7 mouse cellular contexts compared by ENCODE assay signal in genomic region chr2:24296837-24297236, GRCm38 (mm10). TPM values are rescaled to one million over a fixed set of nuclear protein-coding genes. Genes with fewer than 3 reads are reported as not detected.
A peak's percentile ranks its signal among the peaks of the same experiment; 100 is the strongest.
DNase-seq lines count a peak whose midpoint lies in the region; ATAC-seq and TF ChIP-seq lines count a peak whose summit lies in the region.

No protein-coding gene starts in this region.

- TF ChIP-seq POLR2A in lung, adult 2 months (IDR thresholded peaks at IDR 0.05; ENCODE audit: borderline replicate concordance, extremely low read depth, low read depth, low read length), result no peak

- no peaks in the 10 kb centered on the region for H3K36me3 ChIP-seq in kidney, embryonic 16.5 days (ENCODE audit: insufficient read depth, low read length)
- H3K36me3 ChIP-seq in hindbrain, postnatal 0 days (ENCODE audit: insufficient read depth, low read length), result no peaks in the 10 kb centered on the region

- H3K4me3 ChIP-seq in kidney, embryonic 16.5 days (ENCODE audit: low read length), result no peak overlapping the region
- H3K4me3 ChIP-seq in hindbrain, postnatal 0 days (ENCODE audit: low read length), result no peak overlapping the region
- H3K4me3 ChIP-seq in lung, adult 2 months (replicated peaks; ENCODE audit: extremely low read depth, low read depth, low read length), result no peak overlapping the region

- DNase-seq in kidney, adult 9 months, result peak; percentile 41
- peak; percentile 50 for DNase-seq in NIH3T3 (ENCODE audit: low read depth)
- peak; percentile 28 for DNase-seq in cerebellum, adult 9-10 months
- DNase-seq in hindbrain, postnatal 0 days (ENCODE audit: low spot score), result peak; percentile 84
- DNase-seq in lung, adult 2 months, result no peak
- DNase-seq in right cerebral cortex, adult 2 months (ENCODE audit: low spot score in 2 of 2), result peak; percentile 39 to 72

- no peak overlapping the region for H3K9ac ChIP-seq in kidney, embryonic 16.5 days (replicated peaks; ENCODE audit: low read length)
- no peak overlapping the region for H3K9ac ChIP-seq in hindbrain, postnatal 0 days (replicated peaks; ENCODE audit: low read length)

- no peaks in the 10 kb centered on the region for H3K4me1 ChIP-seq in kidney, embryonic 16.5 days (ENCODE audit: insufficient read depth, low read length)
- H3K4me1 ChIP-seq in hindbrain, postnatal 0 days (ENCODE audit: insufficient read depth, low read length), result no peaks in the 10 kb centered on the region
- no peaks in the 10 kb centered on the region for H3K4me1 ChIP-seq in lung, adult 2 months (ENCODE audit: control insufficient read depth, insufficient read depth, low read length)

- 10% methylated on average over 3 of the region's 3 CpGs for WGBS in kidney, embryonic 16.5 days
- 3% methylated on average over 3 of the region's 3 CpGs for WGBS in hindbrain, postnatal 0 days
- 3% methylated on average over 3 of the region's 3 CpGs for WGBS in lung, adult 2 months

- H3K27me3 ChIP-seq in kidney, embryonic 16.5 days (ENCODE audit: insufficient read depth, low read length), result no peaks in the 10 kb centered on the region
- no peaks in the 10 kb centered on the region for H3K27me3 ChIP-seq in hindbrain, postnatal 0 days (ENCODE audit: insufficient read depth, low read length)

- no peak for ATAC-seq in kidney, embryonic 16.5 days (ENCODE audit: low FRiP score, low TSS enrichment)
- 0 out of 2 replicates have a peak, but pooled peaks have one; percentile 47 for ATAC-seq in hindbrain, postnatal 0 days

- H3K27ac ChIP-seq in kidney, embryonic 16.5 days (ENCODE audit: low read length), result no peak overlapping the region
- H3K27ac ChIP-seq in hindbrain, postnatal 0 days, result no peak overlapping the region

- no peaks in the 10 kb centered on the region for H3K9me3 ChIP-seq in kidney, embryonic 16.5 days (ENCODE audit: low read length)
- H3K9me3 ChIP-seq in hindbrain, postnatal 0 days (ENCODE audit: low read length), result no peaks in the 10 kb centered on the region

- TF ChIP-seq CTCF in hindbrain, postnatal 0 days (IDR thresholded peaks at IDR 0.05; ENCODE audit: low read depth), result peak; percentile 85
- peak; percentile 29; the same call in 1 of the 2 replicates for TF ChIP-seq CTCF in lung, adult 2 months (IDR thresholded peaks at IDR 0.05; ENCODE audit: insufficient read depth, low read length)

- H3K4me2 ChIP-seq in kidney, embryonic 16.5 days (replicated peaks; ENCODE audit: low read depth, low read length), result no peak overlapping the region
- H3K4me2 ChIP-seq in hindbrain, postnatal 0 days (ENCODE audit: low read depth, low read length), result no peak overlapping the region

RNA-seq across cellular contexts. Expression of gene Il1f10, which starts 5.8 kb away (rescaled TPM):
- not detected in 2 replicates for polyA plus RNA-seq in kidney, embryonic 16.5 days (2015; fragmentation: Nextera tagmentation; extraction: Ambion mirVana)
- not detected in 2 replicates for total RNA-seq in hindbrain, postnatal 0 days (2014; rRNA removed)
- polyA plus RNA-seq in hindbrain, postnatal 0 days (2015; fragmentation: Nextera tagmentation; extraction: Ambion mirVana), result not detected in 2 replicates
- not detected in 2 replicates for polyA plus RNA-seq in lung, adult 2 months (2012; rRNA removed)

RNA-seq across cellular contexts. Expression of gene Il1f5, which starts 20.1 kb away (rescaled TPM):
- 0.15 TPM in 1 of 2 replicates, not detected in the other for polyA plus RNA-seq in kidney, embryonic 16.5 days (2015; fragmentation: Nextera tagmentation; extraction: Ambion mirVana)
- total RNA-seq in hindbrain, postnatal 0 days (2014; rRNA removed), result not detected in 2 replicates
- polyA plus RNA-seq in hindbrain, postnatal 0 days (2015; fragmentation: Nextera tagmentation; extraction: Ambion mirVana), result not detected in 2 replicates
- 7.1 TPM in 1 of 2 replicates, not detected in the other for polyA plus RNA-seq in lung, adult 2 months (2012; rRNA removed)

RNA-seq across cellular contexts. Expression of gene Il1rn, which starts 39.8 kb away (rescaled TPM):
- polyA plus RNA-seq in kidney, embryonic 16.5 days (2015; fragmentation: Nextera tagmentation; extraction: Ambion mirVana), result 1.1 and 1.7 TPM in 2 replicates
- not detected in 2 replicates for total RNA-seq in hindbrain, postnatal 0 days (2014; rRNA removed)
- polyA plus RNA-seq in hindbrain, postnatal 0 days (2015; fragmentation: Nextera tagmentation; extraction: Ambion mirVana), result 0.13 and 0.16 TPM in 2 replicates
- 4.7 and 14.0 TPM in 2 replicates for polyA plus RNA-seq in lung, adult 2 months (2012; rRNA removed)
